Mouse (Mus musculus): ENCODE data around the gene Slc44a5.
"Not testable (repeated sequence)": the region's sequence is repeated elsewhere in the genome, so short reads cannot be mapped to it uniquely, and the experiment has no call there.

Slc44a5 gene

DNA sequence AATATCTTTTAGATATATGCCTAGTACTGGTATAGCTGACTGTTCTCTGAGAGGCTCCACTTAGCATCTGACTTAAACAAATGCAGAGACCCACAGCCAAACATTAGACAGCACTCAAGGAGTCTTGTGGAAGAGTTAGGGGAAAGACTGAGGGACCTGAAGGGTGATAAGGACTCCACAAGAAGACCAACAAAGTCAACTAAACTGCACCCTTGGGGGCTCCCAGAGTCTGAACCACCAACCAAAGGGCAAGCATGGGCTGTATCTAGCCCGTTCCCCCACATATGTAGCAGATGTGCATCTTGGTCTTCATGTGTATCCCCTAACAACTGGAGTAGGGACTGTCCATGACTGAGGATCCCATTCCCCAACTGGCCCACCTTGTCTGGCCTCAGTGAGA lies 271.7 kb downstream of the Slc44a5 start:
- DNase-seq: no peak

DNA sequence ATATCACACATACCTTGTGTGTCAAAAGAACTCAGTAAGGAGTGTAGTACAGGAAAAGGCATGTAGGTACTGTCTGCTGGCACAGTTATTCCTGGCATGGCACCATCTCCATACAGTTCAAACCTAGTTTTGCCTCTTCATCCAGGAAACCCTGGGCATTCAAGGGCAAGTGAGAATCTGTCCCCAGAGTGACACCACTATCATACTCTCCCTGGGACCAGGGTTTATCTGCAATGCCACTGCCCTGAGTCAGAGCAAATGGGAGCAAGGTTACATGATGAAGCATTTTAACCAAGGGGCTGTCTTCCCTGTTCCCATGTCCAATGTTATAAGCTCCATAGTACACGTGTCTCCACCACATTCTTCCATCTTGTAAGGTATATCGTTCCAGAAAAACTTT lies 278.2 kb downstream of the Slc44a5 start:
- no peak for DNase-seq

DNA sequence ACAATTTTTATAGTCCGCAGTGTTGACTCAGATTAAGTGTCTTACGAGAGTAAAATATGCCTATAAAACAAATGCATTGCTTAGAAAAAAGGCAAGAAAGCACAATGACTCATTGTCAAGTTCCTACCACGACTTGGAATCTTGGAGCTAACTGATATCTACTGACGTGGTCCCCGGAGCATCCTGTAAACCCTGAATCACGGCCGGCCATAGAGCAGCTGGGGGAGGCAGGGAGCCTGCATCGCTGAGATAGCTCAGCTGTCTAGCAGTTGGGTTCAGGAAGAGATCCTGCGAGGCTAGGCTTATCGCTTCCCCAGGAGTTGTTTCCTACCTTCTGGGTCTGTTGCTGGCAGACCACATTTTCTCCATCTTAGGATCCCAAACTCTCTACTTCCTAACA lies 279.0 kb downstream of the Slc44a5 start:
- DNase-seq: no peak

DNA sequence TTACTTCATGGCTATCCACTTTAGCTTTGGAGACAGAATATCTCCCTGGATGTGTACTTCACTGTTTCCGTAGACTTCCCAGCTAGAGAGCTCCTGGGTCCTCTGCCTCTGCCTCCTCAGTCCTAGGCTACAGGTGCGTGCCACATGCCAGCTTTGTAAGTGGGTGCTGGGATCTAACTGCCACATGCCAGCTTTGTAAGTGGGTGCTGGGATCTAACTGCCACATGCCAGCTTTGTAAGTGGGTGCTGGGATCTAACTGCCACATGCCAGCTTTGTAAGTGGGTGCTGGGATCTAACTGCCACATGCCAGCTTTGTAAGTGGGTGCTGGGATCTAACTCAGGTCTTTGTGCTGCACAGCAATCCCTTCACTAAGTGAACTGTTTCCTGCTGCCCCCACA lies 281.0 kb downstream of the Slc44a5 start:
- not testable (repeated sequence) for DNase-seq

DNA sequence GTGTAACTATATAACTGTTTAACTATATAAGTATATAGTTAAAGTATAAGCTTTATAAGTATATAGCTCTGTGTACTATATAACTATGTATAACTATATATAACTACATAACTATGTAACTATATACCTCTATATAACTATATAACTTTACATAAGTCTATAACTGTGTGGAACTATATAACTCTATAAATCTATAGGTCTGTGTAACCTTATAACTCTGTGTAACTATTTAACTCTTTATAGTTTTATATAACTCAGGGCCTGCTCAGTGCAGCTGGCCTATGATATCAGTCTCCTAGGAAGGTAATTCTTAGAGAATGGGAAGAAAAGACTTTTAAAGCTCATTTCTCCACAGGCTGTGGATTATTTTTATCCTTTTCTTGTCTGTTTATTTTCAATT lies 284.1 kb downstream of the Slc44a5 start:
- no peak for DNase-seq

DNA sequence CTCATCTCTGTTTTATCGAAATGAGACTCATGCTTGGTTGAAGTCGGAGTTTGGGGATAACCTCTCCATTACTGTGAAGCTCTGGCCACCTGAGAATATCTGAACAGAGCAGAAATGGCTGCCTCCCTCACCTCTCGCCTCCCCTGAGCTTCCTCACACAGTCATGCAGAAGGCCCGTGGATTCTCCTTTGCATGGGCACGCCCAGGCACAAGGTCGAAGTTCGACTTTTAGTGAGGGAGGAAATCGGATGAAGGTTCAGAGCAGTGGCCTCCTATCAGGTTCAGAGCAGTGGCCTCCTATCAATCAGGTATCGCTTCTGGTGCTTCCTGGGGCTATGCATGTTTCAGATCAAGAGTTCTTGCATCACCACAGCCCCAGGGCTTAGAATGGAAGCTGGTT lies 295.1 kb downstream of the Slc44a5 start:
- no peak for DNase-seq

DNA sequence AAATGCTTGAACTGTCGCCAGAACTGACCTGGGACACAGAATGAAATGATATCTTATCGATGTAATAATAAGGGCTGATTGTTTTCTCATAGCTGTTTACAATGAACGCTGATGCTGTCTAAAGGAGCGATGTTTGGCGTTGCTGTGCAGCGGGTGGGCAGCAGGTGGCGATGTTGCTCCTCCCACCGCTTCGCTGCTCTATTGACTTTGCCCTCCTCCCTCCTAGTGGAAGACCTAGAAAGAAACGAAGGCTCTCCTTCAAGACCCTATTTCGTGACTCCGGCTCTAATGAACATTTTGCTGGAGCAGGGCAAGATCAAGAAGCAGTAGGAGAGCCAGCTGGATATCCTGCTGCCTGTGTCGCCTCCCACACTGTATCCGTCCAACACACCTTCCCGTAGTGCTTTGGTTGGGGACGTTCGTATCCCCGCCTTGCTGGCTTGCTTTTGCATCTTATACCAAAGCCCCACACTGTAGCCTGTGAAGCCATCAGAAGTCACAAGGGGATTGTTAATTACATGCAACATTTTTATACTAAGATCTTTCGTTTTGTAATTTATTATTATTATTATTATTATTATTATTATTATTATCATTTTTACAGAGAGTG lies 296.6 kb downstream of the Slc44a5 start:
- DNase-seq: peak; percentile 41 to 44

DNA sequence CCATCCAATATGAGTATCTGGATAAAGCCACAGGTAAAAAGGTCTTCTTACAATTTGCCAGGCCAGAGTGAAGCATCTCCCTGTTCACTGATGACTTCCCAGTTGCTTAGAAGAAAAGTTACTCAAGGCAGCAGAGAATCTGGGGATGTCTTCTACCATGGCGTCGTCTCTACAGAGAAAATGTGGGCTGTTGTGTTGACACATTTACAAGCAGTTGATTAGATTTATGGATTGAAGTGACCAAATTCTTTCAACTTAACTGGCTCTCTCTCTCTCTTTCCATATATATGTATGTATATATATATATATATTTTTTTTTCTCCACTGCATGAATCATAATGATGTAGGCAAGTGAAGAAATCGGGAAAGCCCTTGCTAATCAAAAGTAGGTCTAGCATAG lies 301.4 kb downstream of the Slc44a5 start:
- DNase-seq: no peak

DNA sequence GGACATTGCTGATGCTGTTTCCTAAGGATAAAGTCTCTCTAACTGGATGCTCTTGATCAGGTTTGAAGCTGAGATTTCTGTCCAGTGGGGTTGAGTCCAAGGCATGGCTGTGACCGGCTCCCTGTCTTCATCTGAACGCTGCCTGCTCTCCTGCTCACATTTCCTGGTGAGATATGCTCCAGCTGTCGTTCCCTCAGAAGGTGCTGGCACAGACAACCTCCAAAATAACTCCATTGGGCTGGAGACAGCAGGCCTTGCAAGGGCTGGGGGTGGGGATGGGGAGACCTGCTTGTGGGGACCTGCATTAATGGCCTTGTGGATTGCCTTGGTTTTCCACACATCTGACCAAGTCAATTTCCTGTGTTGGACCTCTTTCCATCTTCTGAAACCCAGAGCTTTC lies 311.0 kb downstream of the Slc44a5 start:
- no peak for DNase-seq

DNA sequence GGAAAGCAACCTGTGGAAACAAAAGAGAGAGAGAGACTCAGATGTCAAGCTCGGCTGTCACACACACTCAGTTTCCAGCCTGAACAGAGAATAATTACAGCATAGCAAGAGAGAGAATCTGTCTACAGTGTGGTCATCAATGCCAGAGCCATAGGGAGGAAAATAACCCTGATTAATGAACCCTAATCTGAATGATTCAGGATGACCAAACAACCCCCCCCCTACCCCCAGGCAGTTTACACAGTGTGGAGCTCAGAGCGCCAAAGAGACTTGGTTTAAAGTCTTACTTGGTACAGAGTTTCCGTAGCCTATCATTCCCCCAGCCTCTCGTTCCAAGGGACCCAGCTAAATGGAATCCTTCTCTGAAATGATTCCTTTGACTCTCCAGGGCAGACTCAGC lies 312.1 kb downstream of the Slc44a5 start:
- no peak for DNase-seq

DNA sequence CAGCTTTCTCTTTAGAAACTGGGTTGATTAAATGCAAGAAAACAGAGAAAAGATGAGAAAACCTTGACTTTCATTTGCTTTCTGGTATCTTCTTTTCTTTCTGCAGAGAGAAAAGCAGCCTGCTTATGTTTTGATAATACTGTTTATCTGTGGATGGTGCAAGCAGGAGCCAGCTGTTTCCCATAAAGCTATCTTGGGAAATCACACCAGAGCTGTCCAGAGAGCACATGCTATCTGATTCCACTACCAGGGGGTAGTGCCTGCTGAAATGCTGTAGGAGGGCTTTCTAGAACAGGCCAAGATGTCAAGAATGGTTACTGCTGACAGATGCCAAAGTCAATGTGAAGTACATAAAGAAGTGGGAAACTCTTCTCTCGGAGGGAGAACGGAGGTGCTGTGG lies 314.0 kb downstream of the Slc44a5 start:
- DNase-seq: no peak

DNA sequence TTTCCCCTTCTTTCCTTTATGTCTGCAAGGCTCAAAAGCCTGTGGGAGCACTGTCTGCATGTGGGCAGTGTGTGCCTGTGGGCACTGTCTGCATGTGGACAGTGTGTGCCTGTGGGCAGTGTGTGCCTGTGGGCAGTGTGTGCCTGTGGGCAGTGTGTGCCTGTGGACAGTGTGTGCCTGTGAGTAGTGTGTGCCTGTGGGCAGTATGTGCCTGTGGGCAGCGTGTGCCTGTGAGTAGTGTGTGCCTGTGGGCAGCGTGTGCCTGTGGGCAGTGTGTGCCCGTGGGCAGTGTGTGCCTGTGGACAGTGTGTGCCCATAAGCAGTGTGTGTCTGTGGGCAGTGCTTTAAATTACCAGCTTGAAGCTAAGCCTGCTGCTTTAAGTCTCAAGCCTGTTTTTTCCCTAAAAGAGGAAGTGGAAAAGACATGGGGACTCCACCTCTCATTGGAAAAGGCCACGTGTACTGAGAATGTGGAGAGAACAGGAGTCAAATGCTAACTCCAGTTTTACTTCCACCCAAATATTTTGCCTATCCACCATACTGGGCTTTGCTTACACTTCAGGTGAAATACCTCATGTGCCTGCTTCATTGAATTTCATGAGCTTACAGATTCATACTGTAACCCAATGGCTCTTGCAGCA lies 315.3 kb downstream of the Slc44a5 start:
- DNase-seq: no peak

DNA sequence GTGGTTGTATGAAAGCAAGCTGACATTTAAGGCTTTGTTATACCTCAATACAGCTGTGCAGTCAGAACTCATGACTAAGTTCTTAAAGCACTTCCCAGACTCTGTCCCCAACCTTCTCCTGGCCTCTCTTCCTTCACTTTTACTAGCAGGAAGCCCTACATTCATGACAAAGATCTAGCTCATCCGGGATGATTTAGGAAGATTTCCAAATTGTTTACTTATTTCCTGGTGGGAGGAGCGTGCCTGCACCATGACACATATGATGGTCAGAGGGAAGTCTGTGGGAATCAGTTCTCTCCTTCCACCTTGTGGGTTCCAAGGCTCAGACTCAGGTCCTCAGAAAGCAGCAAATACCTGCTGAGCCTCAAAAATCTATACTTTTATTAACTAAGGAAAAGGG lies 317.1 kb downstream of the Slc44a5 start:
- no peak for DNase-seq

DNA sequence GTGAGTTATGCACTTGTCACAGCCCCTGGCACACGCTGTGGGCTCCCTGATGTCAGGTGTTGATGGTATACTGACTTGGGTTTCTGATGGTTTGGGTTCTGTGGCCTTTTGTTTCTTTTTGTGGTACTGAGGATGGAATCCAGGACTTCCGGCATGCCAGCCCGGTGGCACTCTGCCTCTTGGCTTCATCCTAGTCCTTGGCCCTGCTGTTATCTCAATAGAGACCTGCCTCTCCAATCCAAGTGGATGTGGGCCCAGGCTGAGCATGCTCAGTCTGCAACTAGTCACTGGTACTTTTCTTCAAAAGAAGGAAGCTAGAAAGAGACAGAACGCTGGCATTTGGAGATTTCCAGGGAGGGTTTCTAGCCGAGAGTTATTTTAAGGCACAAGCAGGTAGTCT lies 318.9 kb downstream of the Slc44a5 start:
- DNase-seq: no peak

DNA sequence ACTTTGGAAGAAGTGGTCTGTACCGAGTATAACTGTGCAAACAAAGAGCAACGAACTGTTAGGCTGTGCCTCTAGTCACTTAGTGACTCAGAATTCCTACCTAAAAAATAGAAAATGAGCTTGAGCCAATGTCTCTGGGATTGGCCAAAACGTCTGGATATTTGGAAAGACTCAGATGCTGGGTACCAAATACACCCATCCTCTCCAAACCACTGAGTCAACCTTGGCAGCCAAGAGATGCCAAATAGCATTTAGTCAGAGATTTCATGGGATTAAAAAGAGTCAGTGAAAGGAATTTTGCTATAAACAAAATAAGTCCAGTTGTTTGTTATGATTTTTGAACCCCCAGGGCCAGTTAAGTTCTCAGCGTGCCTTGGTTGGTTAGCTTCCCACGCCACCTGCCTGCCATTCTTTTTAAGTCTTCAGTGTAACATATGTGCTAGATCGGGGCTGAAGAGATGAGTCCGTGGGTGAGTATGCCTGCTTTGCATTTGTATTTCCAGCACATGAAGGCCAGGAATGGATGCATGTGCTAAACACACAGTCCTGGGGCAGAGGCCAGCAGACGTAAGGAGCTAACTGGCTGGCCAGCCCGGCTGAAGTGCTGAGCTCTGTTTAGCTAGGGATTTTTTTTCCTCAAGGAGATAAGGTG lies 320.7 kb downstream of the Slc44a5 start:
- no peak for DNase-seq

DNA sequence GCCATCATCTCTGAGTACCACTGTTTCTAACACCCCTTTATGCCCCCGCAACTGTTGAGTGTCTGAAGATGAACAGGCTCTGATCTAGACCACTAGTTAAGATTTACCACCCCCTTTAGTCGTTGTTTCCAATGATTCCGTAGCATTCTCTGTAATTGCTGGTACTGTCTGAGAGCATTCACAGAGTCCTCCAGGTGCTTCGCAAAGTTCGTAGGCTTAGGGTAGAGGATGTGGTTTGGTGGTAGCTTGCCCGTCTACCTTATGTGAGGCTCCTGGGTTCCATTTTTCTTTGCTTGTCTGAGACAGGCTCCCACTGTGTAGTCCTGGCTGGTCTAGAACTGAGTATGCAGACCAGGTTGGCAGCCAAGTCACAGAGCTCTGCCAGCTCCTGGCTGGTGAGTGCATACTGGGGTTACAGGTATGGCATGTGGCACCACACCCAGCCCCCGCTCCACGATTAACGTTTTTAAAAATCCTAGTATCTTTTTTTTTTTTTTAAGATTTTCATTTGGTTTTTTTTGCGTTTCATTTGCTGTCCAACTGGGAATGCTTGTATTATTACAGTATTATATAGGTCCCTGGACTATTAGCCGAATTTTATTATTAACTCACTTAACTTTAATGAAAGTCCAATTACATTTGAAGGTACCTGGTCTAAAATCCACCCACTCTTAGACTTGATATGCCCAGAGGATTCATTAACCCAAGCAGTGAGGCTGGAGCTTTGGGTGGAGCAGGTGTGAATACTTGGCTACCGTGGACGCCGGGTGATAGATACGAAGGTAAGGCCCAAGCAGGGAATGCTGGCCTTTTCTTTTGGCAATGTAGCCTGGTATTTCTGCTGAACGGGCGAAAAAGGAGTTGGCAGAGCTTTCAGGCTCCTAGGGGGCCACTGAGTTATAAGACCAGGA lies 321.9 kb downstream of the Slc44a5 start:
- DNase-seq: no peak

DNA sequence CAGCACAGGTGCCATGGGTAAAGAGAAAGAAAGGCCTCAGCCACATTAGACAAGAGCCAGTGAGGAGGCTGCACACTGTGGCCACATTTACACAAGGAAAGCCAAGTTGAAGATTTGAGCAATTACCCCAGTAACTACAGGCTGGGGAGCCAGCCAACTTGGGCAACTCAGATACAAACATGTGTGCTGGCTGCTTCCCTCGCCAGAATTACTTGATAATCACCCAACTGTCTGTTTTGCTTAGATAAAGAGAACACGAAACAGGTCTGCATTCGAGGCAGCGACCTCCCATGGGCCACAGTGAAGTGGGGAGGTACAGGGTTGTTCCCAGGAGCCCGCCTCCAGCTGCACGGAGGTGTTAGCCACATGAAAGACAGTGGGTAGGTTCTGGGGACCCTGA lies 324.3 kb downstream of the Slc44a5 start:
- peak; percentile 2 to 6 for DNase-seq

DNA sequence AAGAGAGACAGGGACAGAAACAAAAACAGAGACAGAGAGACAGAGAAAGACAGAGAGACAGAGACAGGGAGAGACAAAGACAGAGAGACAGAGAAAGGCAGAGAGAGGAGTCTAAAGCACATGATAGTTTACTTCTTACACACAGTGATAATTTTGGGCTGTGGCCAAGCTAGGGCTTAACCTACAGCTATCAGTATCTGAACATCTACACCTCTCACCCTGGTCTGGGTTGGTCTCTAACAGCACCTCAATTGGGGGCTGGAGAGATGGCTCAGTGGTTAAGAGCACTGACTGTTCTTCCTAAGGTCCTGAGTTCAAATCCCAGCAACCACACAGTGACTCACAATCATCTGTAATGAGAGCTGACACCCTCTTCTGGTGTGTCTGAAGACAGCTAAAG lies 325.3 kb downstream of the Slc44a5 start:
- no peak for DNase-seq

DNA sequence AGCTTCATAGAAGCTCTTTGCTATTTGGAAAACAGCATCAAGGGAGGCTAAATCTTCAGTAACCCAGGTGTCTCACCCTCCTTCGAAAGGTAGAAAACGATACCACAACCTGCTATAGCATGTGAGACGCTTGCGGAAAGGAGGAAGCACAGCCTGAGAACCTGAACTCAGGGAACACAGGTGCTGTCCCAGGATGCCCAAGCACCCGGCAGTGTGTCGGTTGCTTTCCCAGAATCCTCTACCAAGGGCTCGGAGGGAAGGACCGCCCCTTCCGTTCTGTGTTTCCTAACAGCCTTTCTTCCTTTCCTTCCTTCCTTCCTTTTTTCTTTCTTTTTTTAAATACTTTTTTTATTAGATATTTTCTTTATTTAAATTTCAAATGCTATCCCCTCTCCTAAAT lies 326.8 kb downstream of the Slc44a5 start:
- no peak for DNase-seq

DNA sequence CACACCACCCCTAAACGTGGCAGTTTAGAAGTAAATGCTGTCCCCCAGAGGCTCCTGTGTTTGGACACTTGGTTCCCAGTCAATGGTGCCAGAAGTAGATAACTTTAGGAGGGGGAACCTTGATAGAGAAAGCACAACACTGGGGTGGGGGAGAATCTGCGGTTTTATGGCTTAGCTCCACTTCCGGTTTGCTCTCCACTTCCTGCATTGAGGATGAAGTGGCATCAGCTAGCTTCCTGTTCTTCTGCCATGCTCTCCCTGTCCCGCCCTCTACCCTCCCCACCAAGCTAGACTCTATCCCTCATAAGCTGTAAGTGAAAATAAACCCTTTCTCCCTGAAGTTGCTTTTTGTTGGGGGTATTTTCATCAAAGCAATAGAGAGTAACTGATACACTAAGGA lies 327.9 kb downstream of the Slc44a5 start:
- DNase-seq: no peak

DNA sequence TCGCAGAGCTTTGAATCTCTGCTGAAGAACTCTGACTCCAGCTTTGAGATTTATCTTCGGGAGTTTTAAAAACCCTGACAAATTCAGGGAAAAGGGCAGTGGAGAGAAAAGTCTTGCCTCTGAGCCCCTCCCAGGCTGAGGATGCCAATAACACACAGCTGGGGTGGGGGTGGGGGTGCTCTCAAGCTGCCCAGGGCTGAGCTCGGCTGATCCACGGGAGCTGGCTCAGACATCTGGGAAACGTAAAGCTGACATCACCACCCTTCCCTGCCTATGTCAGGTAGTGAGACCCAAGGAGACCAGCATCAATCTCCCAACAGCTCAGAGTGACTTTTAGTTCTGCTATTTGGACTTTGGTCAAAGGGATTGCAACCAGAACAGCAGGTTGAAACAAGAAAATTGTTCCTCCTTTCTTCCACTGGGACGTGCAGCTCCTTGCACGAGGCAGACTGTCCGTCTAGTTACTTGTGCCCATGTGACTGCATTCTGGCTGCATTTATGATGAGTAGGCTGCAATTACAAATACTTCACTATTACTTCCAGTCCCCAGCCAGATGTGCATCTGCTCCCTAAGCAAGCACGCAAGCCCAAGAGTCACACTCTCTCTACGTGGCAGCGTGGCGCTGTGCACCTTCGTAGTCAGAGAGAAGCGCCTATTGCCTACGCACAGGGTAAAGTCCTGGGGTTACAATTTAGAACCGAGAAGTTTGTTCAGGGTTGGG lies 332.1 kb downstream of the Slc44a5 start:
- no peak for DNase-seq

DNA sequence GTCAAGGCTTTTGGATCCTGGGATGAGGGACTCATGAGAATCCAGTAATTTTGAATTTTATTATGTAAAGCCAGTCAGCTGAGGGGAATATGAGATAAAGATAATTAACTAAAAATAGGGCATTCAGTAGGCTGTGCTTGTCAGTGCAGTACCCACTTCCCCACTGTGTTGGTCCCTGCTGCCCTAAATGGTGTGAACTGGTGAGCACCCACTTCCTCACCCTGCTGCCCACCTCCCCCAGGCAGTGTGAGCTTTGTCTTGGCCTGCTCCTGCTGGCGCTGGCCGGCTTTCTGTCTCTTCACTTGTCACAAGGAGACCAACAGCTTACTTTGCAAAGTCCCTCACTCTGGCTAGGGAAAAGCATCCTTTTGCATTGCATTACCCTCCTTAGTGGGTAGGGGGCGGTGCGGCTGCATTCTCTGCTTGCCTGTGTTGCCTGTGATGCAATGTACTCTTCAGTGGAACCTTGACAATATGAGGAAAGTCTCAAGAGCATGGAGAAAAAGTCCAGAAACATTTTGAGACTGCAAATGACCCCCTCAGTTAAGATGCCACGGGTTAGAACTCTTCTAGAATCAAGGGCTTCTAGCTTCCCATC lies 344.5 kb downstream of the Slc44a5 start:
- no peak for DNase-seq

Data from lung, adult 18-20 months (tissue).